Mouse (Mus musculus): Measurements from ENCODE around the gene Omd. TPM values are rescaled to one million over a fixed set of nuclear protein-coding genes. Genes with fewer than 3 reads are reported as not detected.

Omd gene
- polyA plus RNA-seq, 2 experiments, result 0.18 TPM; not detected in 1

GRCm38 (mm10) chr13:49546517-49546916, 35.7 kb upstream of the Omd start:
- 74% methylated on average over 1 of the region's 1 CpGs for WGBS (ENCODE audit: insufficient replicate concordance)
- H3K27me3 ChIP-seq (ENCODE audit: control insufficient read depth, insufficient read depth, low read length), result no peaks in the 10 kb centered on the region
- H3K9me3 ChIP-seq (ENCODE audit: control insufficient read depth, low read length), result no peaks in the 10 kb centered on the region
- H3K27ac ChIP-seq, result no peak overlapping the region
- TF ChIP-seq EP300 (IDR thresholded peaks at IDR 0.05; ENCODE audit: low read depth) (no peak), CTCF (IDR thresholded peaks at IDR 0.05; ENCODE audit: low read depth) (no peak)
- no peak overlapping the region for H3K9ac ChIP-seq (replicated peaks)
- no peak overlapping the region for H3K4me2 ChIP-seq (ENCODE audit: low read depth)
- no peaks in the 10 kb centered on the region for H3K36me3 ChIP-seq (replicated peaks; ENCODE audit: control insufficient read depth, insufficient read depth, low read depth)
- ATAC-seq (ENCODE audit: insufficient read depth) (no peak), DNase-seq (ENCODE audit: low read depth in 3 of 3, low spot score in 3 of 3) (no peak)
- no peaks in the 10 kb centered on the region for H3K4me1 ChIP-seq (replicated peaks; ENCODE audit: control insufficient read depth in 2 of 2, insufficient read depth in 2 of 2, low read length in 1 of 2)
- no peak overlapping the region for H3K4me3 ChIP-seq (ENCODE audit: insufficient read depth in 1 of 2, low read depth in 2 of 2, low read length in 2 of 2)

DNA sequence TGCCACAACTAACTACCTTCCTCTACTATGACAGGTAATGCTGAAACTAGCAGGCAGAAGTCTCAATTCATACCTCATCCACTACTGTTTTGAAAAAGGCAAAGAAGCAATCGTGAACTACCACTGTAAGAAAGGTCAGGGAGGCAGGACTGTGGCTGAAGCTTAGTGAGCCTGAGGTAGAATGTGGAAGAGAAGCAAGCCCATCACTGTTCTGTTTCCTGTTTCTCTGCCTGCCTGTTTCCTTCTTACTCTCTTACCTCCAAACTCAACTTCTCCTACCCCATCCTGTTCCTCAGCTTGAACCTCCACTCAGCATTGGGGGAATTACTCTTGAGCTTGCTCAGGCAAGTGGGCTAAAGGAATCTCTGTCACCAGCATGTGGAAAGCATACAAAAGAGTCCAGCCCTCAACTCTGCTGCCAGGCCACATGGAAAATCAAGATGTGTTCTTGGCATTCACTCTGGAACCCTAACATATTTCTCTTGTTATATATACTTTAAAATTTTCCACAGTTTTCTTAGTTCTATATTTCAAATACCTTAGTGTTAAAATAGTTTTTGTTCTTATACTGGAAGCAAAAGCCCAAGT, 34.6 kb upstream of the Omd start:
- Histone ChIP-seq H3K27ac (no peak overlapping the region), H3K36me3 (replicated peaks; ENCODE audit: control insufficient read depth, insufficient read depth, low read depth) (no peaks in the 10 kb centered on the region), H3K9ac (replicated peaks) (no peak overlapping the region), H3K4me3 (ENCODE audit: insufficient read depth in 1 of 2, low read depth in 2 of 2, low read length in 2 of 2) (no peak overlapping the region), H3K27me3 (ENCODE audit: control insufficient read depth, insufficient read depth, low read length) (no peaks in the 10 kb centered on the region), H3K9me3 (ENCODE audit: control insufficient read depth, low read length) (no peaks in the 10 kb centered on the region), H3K4me1 (replicated peaks; ENCODE audit: control insufficient read depth in 2 of 2, insufficient read depth in 2 of 2, low read length in 1 of 2) (no peaks in the 10 kb centered on the region), H3K4me2 (ENCODE audit: low read depth) (no peak overlapping the region)
- 29% methylated on average over 1 of the region's 1 CpGs for WGBS (ENCODE audit: insufficient replicate concordance)
- ATAC-seq (ENCODE audit: insufficient read depth) (no peak), DNase-seq (ENCODE audit: low read depth in 3 of 3, low spot score in 3 of 3) (no peak)
- no peak for TF ChIP-seq CTCF (IDR thresholded peaks at IDR 0.05; ENCODE audit: low read depth)
- no peak for TF ChIP-seq EP300 (IDR thresholded peaks at IDR 0.05; ENCODE audit: low read depth)

DNA sequence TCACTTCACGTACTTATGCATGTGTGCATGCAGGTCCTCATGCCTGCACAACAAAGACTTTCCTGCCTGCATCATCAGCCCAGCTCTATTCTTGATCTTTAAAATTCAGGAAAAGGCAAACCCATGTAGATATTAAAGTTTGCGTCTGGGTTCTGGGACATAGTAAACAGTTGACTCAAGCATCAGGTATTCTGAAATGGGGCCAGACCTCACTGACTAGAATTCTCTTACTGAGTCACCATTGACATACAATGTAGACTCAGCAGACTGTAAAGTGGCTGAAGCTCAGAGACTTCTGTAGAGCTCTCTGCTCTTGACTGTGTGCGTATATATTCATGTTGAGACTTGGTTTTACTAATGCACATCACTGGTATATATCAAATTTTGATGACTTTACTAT, 32.6 kb upstream of the Omd start:
- Histone ChIP-seq H3K27me3 (ENCODE audit: control insufficient read depth, insufficient read depth, low read length) (no peaks in the 10 kb centered on the region), H3K4me1 (replicated peaks; ENCODE audit: control insufficient read depth in 2 of 2, insufficient read depth in 2 of 2, low read length in 1 of 2) (no peaks in the 10 kb centered on the region), H3K9me3 (ENCODE audit: control insufficient read depth, low read length) (no peaks in the 10 kb centered on the region), H3K36me3 (replicated peaks; ENCODE audit: control insufficient read depth, insufficient read depth, low read depth) (no peaks in the 10 kb centered on the region), H3K27ac (no peak overlapping the region), H3K9ac (replicated peaks) (no peak overlapping the region), H3K4me3 (ENCODE audit: insufficient read depth in 1 of 2, low read depth in 2 of 2, low read length in 2 of 2) (no peak overlapping the region), H3K4me2 (ENCODE audit: low read depth) (no peak overlapping the region)
- TF ChIP-seq EP300 (IDR thresholded peaks at IDR 0.05; ENCODE audit: low read depth) (no peak), CTCF (IDR thresholded peaks at IDR 0.05; ENCODE audit: low read depth) (no peak)
- no peak for ATAC-seq (ENCODE audit: insufficient read depth)
- 84% methylated on average over 3 of the region's 3 CpGs for WGBS (ENCODE audit: insufficient replicate concordance)
- DNase-seq (ENCODE audit: low read depth in 3 of 3, low spot score in 3 of 3), result no peak

DNA sequence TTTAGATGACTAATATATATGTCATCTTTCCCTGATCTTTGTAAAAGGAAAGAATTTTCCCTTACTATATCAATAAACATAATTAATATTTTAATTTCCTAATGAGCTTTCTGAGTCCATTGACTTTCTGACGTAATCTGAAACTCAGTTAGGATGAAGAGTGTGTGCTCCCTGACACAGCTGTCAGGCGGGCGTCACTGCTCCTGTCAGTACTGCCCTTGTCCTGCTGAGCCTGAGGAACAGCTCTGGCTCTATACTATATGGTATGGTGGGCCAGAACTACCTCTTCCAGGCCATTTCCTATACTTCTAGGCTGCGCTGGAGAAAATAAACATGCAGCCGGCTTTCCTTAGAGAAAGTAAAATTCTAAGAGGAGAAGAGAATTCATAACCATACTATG, 27.7 kb upstream of the Omd start:
- H3K27ac ChIP-seq, result no peak overlapping the region
- H3K27me3 ChIP-seq (ENCODE audit: control insufficient read depth, insufficient read depth, low read length), result no peaks in the 10 kb centered on the region
- H3K4me1 ChIP-seq (replicated peaks; ENCODE audit: control insufficient read depth in 2 of 2, insufficient read depth in 2 of 2, low read length in 1 of 2), result no peaks in the 10 kb centered on the region
- no peak overlapping the region for H3K9ac ChIP-seq (replicated peaks)
- ATAC-seq (ENCODE audit: insufficient read depth), result no peak
- TF ChIP-seq CTCF (IDR thresholded peaks at IDR 0.05; ENCODE audit: low read depth), result no peak
- H3K4me3 ChIP-seq (ENCODE audit: insufficient read depth in 1 of 2, low read depth in 2 of 2, low read length in 2 of 2), result no peak overlapping the region
- no peaks in the 10 kb centered on the region for H3K9me3 ChIP-seq (ENCODE audit: control insufficient read depth, low read length)
- 75% methylated on average over 5 of the region's 5 CpGs for WGBS (ENCODE audit: insufficient replicate concordance)
- DNase-seq (ENCODE audit: low read depth in 3 of 3, low spot score in 3 of 3), result no peak
- H3K4me2 ChIP-seq (ENCODE audit: low read depth), result no peak overlapping the region
- H3K36me3 ChIP-seq (replicated peaks; ENCODE audit: control insufficient read depth, insufficient read depth, low read depth), result no peaks in the 10 kb centered on the region

DNA sequence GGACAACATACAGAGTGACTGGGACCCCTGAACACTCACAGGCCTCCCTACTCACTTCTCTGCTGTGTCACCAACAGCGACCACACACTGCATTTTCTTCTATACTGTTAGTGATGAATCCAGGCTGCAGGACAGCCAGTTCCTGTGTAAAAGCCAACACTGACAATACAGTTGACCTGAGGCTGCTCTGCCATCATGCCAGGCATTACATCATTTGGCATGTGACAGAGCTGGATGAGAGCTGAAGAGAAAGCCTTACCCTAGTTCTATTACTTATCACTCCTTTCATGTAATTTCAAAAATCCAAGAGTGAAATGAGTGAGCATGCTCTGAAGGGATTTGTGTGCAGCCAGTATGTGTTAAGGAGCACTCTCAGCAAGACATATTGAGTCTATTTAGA, 26.1 kb upstream of the Omd start:
- no peak overlapping the region for H3K9ac ChIP-seq (replicated peaks)
- no peak overlapping the region for H3K4me3 ChIP-seq (ENCODE audit: insufficient read depth in 1 of 2, low read depth in 2 of 2, low read length in 2 of 2)
- no peaks in the 10 kb centered on the region for H3K36me3 ChIP-seq (replicated peaks; ENCODE audit: control insufficient read depth, insufficient read depth, low read depth)
- H3K4me1 ChIP-seq (replicated peaks; ENCODE audit: control insufficient read depth in 2 of 2, insufficient read depth in 2 of 2, low read length in 1 of 2), result peaks cover 5% of the 10 kb centered on the region in 2 experiments; a peak in 3 of 4 replicates
- DNase-seq (ENCODE audit: low read depth in 3 of 3, low spot score in 3 of 3) (no peak), ATAC-seq (ENCODE audit: insufficient read depth) (no peak)
- no peaks in the 10 kb centered on the region for H3K9me3 ChIP-seq (ENCODE audit: control insufficient read depth, low read length)
- TF ChIP-seq EP300 (IDR thresholded peaks at IDR 0.05; ENCODE audit: low read depth), result no peak
- no peak for TF ChIP-seq CTCF (IDR thresholded peaks at IDR 0.05; ENCODE audit: low read depth)
- H3K27me3 ChIP-seq (ENCODE audit: control insufficient read depth, insufficient read depth, low read length), result no peaks in the 10 kb centered on the region
- WGBS (ENCODE audit: insufficient replicate concordance), result 64% methylated on average over 1 of the region's 1 CpGs
- H3K4me2 ChIP-seq (ENCODE audit: low read depth), result no peak overlapping the region
- no peak overlapping the region for H3K27ac ChIP-seq

Measured in liver, embryonic 14.5 days (tissue).